Mouse (Mus musculus) left cerebral cortex, adult 11 months (tissue): Measurements from ENCODE around the gene Olfr1014.
A peak's percentile ranks its signal among the peaks of the same experiment; 100 is the strongest.

Source experiments
- DNase-seq: peaks from one replicate; pipeline ENCODE4 v3.0.0; 2022; ENCODE audit warnings: low spot score

Gene Olfr1014

GRCm38 (mm10) chr2:85772413-85772812 lies at the start of gene Olfr1014:
Gene Olfr1014, plus strand, starts transcription at chr2:85772713.
- DNase-seq, result no peak

GRCm38 (mm10) chr2:85725793-85726192 lies 46.7 kb upstream of the Olfr1014 start:
- peak; percentile 2 for DNase-seq

GRCm38 (mm10) chr2:85753822-85754221 lies 18.7 kb upstream of the Olfr1014 start:
- DNase-seq, result no peak

- DNase-seq, result no peak
Observed at GRCm38 (mm10) chr2:85762666-85763065, 9.8 kb upstream of the Olfr1014 start, which contains the start of gene Olfr1012. Gene Olfr1012, minus strand, starts transcription at chr2:85762766.

GRCm38 (mm10) chr2:85766798-85767197 lies 5.7 kb upstream of the Olfr1014 start, which contains the start of gene Olfr1013:
Gene Olfr1013, plus strand, starts transcription at chr2:85767098.
- DNase-seq, result no peak

- no peak for DNase-seq
Observed at GRCm38 (mm10) chr2:85781717-85782116, 9.2 kb downstream of the Olfr1014 start, which contains the start of gene Olfr1015. Gene Olfr1015, plus strand, starts transcription at chr2:85782017.

- no peak for DNase-seq
Observed at GRCm38 (mm10) chr2:85792331-85792730, 19.8 kb downstream of the Olfr1014 start.

GRCm38 (mm10) chr2:85802444-85802843 lies 29.9 kb downstream of the Olfr1014 start, which contains the start of gene Olfr1016:
Gene Olfr1016, minus strand, starts transcription at chr2:85802544.
- no peak for DNase-seq

- DNase-seq, result no peak
Observed at GRCm38 (mm10) chr2:85804501-85804900, 32.0 kb downstream of the Olfr1014 start.

GRCm38 (mm10) chr2:85818179-85818578 lies 45.7 kb downstream of the Olfr1014 start, which contains the start of gene Olfr1018:
Gene Olfr1018, plus strand, starts transcription at chr2:85818479.
- no peak for DNase-seq
